Mouse (Mus musculus) embryonic facial prominence, embryonic 11.5 days (tissue): ENCODE measurements at regions not wholly inside any gene's neighbourhood (a gene's known extent, or its start where the extent isn't known, plus 50 kb on each side); places are given as distances from the start of the nearest gene placed in this dataset.

Experiments
- ATAC-seq: fragments of 200-750 bp; cut with Nextera tagmentation; replicated peaks from 2 replicates; pipeline ENCODE4 v1.8.0; 2017; ENCODE audit warnings: low read depth; ENCODE audit not compliant: insufficient number of reproducible peaks, low FRiP score, low TSS enrichment
- DNase-seq: peaks from one replicate; pipeline ENCODE4 v3.0.0-alpha.2; 2015; ENCODE audit warnings: low spot score
- H3K27ac ChIP-seq: fragments of 300-500 bp; sonication (generic); replicated peaks from 2 replicates; pipeline ENCODE4 v1.5.1; 2014; ENCODE audit warnings: mild to moderate bottlenecking, low read depth, low read length, control low read depth
- H3K27me3 ChIP-seq: fragments of 300-500 bp; sonication (generic); 2 replicates; pipeline ENCODE4 v1.6.1; 2014; ENCODE audit warnings: mild to moderate bottlenecking, low read length, moderate library complexity, mixed read lengths; ENCODE audit not compliant: control insufficient read depth, insufficient read depth
- H3K36me3 ChIP-seq: fragments of 300-500 bp; sonication (generic); replicated peaks from 2 replicates; pipeline ENCODE4 v1.6.1; 2014; ENCODE audit warnings: low read depth, mild to moderate bottlenecking, low read length, moderate library complexity, mixed read lengths; ENCODE audit not compliant: control insufficient read depth, insufficient read depth
- H3K4me1 ChIP-seq: fragments of 300-500 bp; sonication (generic); 2 replicates; pipeline ENCODE4 v1.6.1; 2014; ENCODE audit warnings: low read length, mixed read lengths; ENCODE audit not compliant: control insufficient read depth, insufficient read depth
- H3K4me2 ChIP-seq: fragments of 300-500 bp; sonication (generic); 2 replicates; pipeline ENCODE4 v1.6.1; 2014; ENCODE audit warnings: low read depth, mild to moderate bottlenecking, control low read depth, low read length, moderate library complexity
- H3K4me3 ChIP-seq: fragments of 300-500 bp; sonication (generic); 2 replicates; pipeline ENCODE4 v1.5.1; 2014; ENCODE audit warnings: low read depth, low read length, control low read depth
- H3K9ac ChIP-seq: fragments of 300-500 bp; sonication (generic); replicated peaks from 2 replicates; pipeline ENCODE4 v1.6.1; 2014; ENCODE audit warnings: mild to moderate bottlenecking, control low read depth, low read length
- H3K9me3 ChIP-seq: fragments of 300-500 bp; sonication (generic); replicated peaks from 2 replicates; pipeline ENCODE4 v1.6.1; 2016; ENCODE audit warnings: mild to moderate bottlenecking, low read length, inconsistent platforms, mixed read lengths; ENCODE audit not compliant: control insufficient read depth
- WGBS: fragments of 180-500 bp; shearing (Covaris S2); extraction: QIAGEN DNeasy Blood & Tissue Kit; methylation state at CpG from one replicate; pipeline ENCODE4 v1.1.7; 2014; 5-methylcytosine and 5-hydroxymethylcytosine counted together

DNA sequence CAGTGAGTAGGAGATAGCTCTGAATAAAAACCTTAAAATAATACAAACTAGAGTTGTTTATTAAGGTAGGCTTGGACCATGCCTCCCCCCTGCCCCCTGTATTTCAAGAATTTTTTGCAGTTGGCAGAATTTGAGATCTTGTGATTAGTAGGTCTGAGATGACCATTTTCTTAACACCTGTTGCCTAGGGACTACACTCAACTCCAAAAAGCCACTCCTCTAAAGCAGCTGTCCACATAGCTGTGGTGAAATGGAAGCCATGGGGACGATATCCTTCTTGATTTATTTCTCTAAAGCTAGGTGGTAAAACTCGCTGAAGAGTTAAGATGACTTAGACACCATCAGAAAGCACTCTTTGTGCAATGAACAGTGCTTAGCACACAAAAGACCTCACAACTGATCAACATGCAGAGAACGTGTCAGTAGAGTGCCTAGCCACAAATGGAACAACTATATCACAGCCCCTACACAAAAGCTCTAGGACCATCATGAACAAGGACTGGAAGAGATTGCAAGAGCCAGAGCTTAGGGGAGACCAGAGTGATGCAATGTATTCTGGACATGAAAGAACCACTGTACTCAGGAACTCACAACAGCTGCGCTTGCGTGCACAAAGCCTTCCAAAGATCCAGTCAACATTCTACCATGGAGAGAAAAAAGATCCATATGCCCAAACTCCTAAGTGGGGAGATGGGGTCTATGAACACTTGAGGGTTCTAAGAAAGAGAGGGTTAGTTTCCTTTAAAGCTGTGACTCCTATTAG, 147.6 kb downstream of the Plk2 start:
- Histone ChIP-seq H3K4me2 (no peak overlapping the region), H3K9ac (no peak overlapping the region), H3K27ac (no peak overlapping the region), H3K4me3 (no peak overlapping the region), H3K4me1 (no peaks in the 10 kb centered on the region), H3K9me3 (no peaks in the 10 kb centered on the region), H3K27me3 (no peaks in the 10 kb centered on the region), H3K36me3 (no peaks in the 10 kb centered on the region)
- 92% methylated on average over 5 of the region's 5 CpGs for WGBS
- ATAC-seq (no peak), DNase-seq (no peak)

DNA sequence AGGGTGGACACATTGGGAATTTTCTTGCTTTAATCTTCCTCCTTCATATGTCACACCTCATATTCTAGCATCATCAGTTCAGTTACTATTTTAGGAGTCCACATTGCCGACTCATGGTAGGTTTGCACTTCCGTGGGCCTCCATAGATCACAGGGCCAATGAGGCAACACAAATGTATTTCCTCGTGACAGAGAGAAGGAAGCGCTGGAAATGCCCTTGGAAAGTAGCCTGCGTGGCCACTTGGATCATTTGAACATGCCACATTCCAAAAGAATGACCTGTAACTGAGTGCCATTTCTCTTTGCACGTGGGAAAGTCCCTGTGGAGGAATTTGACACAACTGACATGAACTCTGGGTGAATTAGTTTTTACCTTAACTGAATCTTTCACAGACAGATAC, 150.6 kb downstream of the Plk2 start:
- H3K4me1 ChIP-seq = no peaks in the 10 kb centered on the region
- no peaks in the 10 kb centered on the region for H3K9me3 ChIP-seq
- no peaks in the 10 kb centered on the region for H3K36me3 ChIP-seq
- DNase-seq (no peak), ATAC-seq (no peak)
- no peak overlapping the region for H3K4me2 ChIP-seq
- no peak overlapping the region for H3K4me3 ChIP-seq
- no peak overlapping the region for H3K9ac ChIP-seq
- WGBS = 64% methylated on average over 6 of the region's 6 CpGs
- no peaks in the 10 kb centered on the region for H3K27me3 ChIP-seq
- no peak overlapping the region for H3K27ac ChIP-seq

DNA sequence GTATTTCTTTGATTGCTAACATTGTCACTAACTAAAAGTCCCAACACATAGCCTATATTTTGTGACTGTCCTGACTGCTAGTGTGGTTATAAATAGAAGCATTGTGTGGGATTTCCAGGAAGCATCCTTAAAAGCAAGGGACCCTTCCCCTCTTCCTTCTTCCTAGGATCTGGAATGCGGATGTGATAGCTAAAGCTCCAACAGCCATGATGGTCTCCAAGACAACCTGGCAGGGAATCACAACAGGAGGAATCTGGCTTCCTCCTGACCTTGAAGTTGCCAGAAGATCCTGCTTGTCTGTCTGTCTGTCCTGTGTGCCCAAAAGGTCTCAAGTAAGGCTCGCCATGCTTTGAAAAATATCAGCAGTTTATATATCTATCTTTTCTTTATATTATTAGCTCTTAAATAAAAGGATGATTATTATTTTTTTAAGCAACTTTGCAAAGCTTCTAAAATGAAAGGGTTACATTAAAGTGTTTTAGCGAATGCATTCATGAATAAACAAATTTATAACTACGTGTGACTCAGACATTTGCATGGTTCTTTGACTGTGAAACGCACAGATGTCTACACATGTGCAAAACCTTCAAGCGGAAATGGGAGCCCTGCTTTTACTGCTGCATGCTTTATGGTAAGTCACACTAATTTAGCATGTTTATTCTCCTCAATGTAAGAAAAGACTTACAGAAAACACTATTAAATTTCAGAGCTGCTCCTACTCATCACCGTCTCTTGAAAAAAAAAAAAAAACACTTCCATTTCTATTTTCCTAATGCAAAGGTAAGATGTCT, 160.9 kb downstream of the Plk2 start:
- Histone ChIP-seq H3K9ac (no peak overlapping the region), H3K4me1 (no peaks in the 10 kb centered on the region), H3K4me2 (no peak overlapping the region), H3K27ac (no peak overlapping the region), H3K27me3 (no peaks in the 10 kb centered on the region), H3K4me3 (no peak overlapping the region), H3K9me3 (no peaks in the 10 kb centered on the region), H3K36me3 (no peaks in the 10 kb centered on the region)
- ATAC-seq (no peak), DNase-seq (no peak)
- WGBS = 86% methylated on average over 7 of the region's 7 CpGs

DNA sequence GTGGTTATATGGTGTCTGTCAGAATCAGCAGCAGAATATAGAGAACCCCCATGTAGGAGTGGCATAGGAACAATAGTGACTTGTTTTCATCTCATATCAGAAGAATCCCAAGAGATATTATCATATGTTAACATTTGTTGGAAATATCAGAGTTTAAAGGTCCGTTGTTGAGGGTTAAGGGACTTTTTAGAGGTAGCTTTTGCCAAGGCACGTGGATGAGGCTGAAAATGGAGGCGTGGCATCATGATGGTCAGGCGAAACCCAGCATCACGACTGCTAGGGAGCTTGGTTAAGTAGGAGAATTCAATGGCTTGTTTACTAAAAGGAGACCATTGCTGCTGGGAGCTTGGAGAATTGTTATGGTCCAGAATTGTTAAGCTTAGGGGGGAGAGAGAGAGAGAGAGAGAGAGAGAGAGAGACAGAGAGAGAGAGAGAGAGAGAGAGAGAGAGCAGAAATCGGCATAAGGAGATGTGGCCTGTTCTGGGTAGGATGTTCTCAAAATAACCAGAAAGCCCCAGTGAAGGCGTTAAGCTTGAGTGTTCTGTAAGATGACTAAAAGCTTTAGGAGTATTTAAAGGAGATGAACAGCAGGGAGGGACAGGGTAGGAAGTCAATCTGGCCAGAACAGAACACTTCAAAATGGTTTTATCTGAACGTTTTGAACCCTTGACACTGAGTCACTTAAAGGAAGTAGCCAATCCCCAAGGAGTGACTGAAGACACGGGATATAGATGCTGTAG, 161.7 kb downstream of the Plk2 start:
- 68% methylated on average over 9 of the region's 9 CpGs for WGBS
- no peak overlapping the region for H3K9ac ChIP-seq
- no peak for DNase-seq
- ATAC-seq = no peak
- H3K9me3 ChIP-seq = no peaks in the 10 kb centered on the region
- H3K4me1 ChIP-seq = no peaks in the 10 kb centered on the region
- H3K4me2 ChIP-seq = no peak overlapping the region
- H3K27me3 ChIP-seq = no peaks in the 10 kb centered on the region
- no peak overlapping the region for H3K4me3 ChIP-seq
- H3K36me3 ChIP-seq = no peaks in the 10 kb centered on the region
- no peak overlapping the region for H3K27ac ChIP-seq

DNA sequence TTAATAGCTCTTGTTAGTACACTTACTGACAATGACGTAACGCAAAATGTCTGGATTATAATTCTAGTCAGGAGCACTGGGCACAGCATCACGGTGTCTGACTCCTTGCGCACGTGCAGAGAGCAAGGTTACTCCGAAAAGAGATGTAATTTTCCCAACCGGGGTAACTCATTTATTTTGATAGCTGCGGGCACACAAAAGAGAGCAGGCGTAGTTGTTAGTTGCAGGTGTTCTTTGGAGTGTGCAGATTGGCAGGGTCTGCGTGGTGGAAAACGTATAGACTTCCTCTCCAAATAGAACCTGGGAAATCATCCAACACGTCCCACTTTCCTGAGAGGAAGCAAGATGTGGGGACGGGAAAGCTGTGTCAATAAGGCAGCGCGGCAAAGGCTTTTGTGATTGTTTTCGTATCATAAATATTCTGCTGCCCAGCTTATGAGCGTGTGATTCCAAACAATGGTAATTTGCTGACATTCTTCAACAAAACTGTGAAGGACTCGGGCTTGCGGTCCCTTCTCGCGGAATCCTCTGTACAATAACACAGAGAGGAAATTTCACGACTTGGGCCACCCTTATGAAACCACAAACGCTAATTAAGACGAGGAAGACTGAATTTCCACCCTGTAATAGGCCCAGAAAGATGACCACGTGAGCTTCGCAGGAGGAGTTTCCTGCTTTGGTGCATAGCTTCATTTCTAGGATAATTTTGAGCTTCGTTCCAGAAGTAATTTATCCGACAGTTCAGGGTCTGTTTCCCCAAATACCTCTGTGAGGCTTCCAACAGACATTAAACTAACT, 163.3 kb downstream of the Plk2 start:
- WGBS = 76% methylated on average over 28 of the region's 28 CpGs

DNA sequence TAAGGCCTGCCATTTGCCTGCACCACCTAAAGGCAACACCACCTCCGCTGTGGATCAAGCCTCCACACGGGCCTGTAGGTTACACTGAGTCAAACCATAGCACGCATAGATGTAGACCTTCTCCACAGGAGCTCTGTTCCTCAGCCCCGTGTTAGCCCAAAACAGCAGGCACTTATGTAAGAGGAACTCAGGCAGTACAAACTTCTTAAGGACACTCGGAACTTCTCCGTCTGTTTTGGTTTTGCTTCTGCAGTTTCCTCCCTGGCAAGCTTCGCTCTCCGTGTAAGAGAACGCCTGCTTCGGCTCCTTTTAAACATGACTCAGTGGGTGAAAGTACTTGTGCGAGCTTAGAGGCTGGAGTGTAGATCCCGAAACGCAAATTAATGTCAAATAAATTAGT, 165.7 kb downstream of the Plk2 start:
- H3K9ac ChIP-seq = no peak overlapping the region
- H3K4me3 ChIP-seq = no peak overlapping the region
- no peaks in the 10 kb centered on the region for H3K27me3 ChIP-seq
- 86% methylated on average over 13 of the region's 13 CpGs for WGBS
- no peaks in the 10 kb centered on the region for H3K4me1 ChIP-seq
- no peaks in the 10 kb centered on the region for H3K36me3 ChIP-seq
- DNase-seq = no peak
- ATAC-seq = no peak
- H3K27ac ChIP-seq = no peak overlapping the region
- no peaks in the 10 kb centered on the region for H3K9me3 ChIP-seq
- no peak overlapping the region for H3K4me2 ChIP-seq

More for the DNA sequence above, 163.3 kb downstream of the Plk2 start:
- DNase-seq = no peak
- no peak for ATAC-seq
- H3K36me3 ChIP-seq = no peaks in the 10 kb centered on the region
- no peak overlapping the region for H3K4me2 ChIP-seq
- no peaks in the 10 kb centered on the region for H3K4me1 ChIP-seq
- H3K27me3 ChIP-seq = no peaks in the 10 kb centered on the region
- H3K9me3 ChIP-seq = no peaks in the 10 kb centered on the region
- no peak overlapping the region for H3K27ac ChIP-seq
- H3K4me3 ChIP-seq = no peak overlapping the region
- H3K9ac ChIP-seq = no peak overlapping the region

DNA sequence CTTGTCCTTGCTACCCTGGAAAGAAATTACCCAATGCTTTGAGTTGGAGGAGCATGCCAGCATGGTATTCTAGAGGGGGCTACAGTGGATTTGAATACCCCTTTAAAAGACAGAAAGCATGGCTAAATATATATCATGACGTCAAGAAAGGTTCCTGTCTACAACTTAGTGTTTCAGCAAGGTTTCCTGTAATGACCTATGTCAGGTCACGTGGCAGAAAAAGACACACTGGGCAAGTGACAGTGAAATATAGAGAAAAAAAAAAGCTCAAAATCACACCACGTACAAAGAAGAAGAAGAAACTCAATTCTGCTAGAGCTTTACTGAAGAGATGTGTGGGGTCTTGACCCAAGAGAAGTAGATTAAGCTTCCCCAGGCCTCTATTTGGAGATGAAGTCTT, 167.7 kb downstream of the Plk2 start:
- Histone ChIP-seq H3K9me3 (no peaks in the 10 kb centered on the region), H3K27me3 (no peaks in the 10 kb centered on the region), H3K4me3 (no peak overlapping the region), H3K27ac (no peak overlapping the region), H3K4me2 (no peak overlapping the region), H3K9ac (no peak overlapping the region), H3K36me3 (no peaks in the 10 kb centered on the region), H3K4me1 (no peaks in the 10 kb centered on the region)
- no peak for ATAC-seq
- DNase-seq = no peak
- WGBS = 83% methylated on average over 3 of the region's 3 CpGs
